Mouse (Mus musculus) B cell, adult (primary cell): ENCODE measurements around the gene Scgb2b17. TPM values are rescaled to one million over a fixed set of nuclear protein-coding genes. Genes with fewer than 3 reads are reported as not detected.

ENCODE experiments used
- total RNA-seq: library from RNA; stranded (reverse); gene quantifications from 4 replicates; pipeline ENCODE4 v1.2.4, GENCODE M21; 2023; ENCODE audit not compliant: inconsistent age

Gene Scgb2b17
- total RNA-seq = not detected in 4 replicates

DNA sequence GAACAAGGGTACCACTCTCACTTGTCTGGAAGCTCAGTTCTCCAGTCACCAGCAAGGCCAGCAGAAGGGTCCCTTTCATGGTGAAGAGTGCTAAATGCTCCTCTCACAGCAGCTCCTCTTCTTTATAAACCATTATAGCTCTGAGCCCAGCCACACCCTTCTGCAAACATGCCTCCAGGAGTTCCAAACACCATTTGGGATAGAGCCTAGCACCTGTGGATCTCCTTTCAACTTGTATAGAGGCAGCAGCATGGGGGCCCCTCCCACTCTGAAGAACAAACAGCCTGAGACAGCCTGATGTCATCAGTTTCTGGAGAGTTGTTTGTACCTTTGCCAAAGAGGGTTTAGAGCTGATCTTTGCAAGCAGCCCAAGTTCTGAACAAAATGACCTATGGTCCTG is at the start of gene Scgb2b17:
Gene Scgb2b17, minus strand, starts transcription at position 101 of the 400 bp plus-strand sequence.

DNA sequence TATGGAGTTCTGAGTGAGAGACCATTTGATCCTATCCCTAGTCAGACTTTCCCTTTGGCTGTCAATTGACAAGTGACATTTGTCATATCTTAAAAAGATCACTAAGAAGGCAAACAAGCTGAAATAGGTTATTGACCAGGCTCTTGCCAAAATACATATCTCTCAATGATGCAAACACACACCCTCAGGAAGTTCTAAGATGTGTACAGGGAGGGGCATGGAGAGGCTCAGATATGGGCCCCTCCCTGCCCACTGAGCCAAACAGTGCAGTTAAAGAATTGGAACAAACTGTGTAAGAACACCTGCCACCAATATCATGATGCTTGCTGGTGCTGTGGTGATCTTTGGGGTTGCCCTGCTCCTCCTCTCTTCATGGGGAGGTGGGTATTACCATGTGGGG is 6.8 kb upstream of the Scgb2b17 start, which contains the start of gene Scgb1b17:
Gene Scgb1b17, plus strand, starts transcription at position 301 of the 400 bp plus-strand sequence.

Other genes with a start within 250 kb of the Scgb2b17 start
- gene Scgb2b15, start 226.9 kb downstream of the Scgb2b17 start, total RNA-seq = not detected in 4 replicates
- not detected in 4 replicates for gene Scgb1b15, start 220.0 kb downstream of the Scgb2b17 start, total RNA-seq
- not detected in 4 replicates for gene Scgb1b17, start 6.9 kb upstream of the Scgb2b17 start, total RNA-seq
- gene Scgb2b18, start 117.3 kb upstream of the Scgb2b17 start, total RNA-seq = not detected in 4 replicates
- gene Scgb1b18, start 129.0 kb upstream of the Scgb2b17 start, total RNA-seq = not detected in 4 replicates
- gene Scgb2b19, start 223.8 kb upstream of the Scgb2b17 start, total RNA-seq = not detected in 4 replicates
- gene Scgb1b19, start 230.7 kb upstream of the Scgb2b17 start, total RNA-seq = not detected in 4 replicates